Mouse (Mus musculus): ENCODE measurements around the gene Pramef20.

DNA sequence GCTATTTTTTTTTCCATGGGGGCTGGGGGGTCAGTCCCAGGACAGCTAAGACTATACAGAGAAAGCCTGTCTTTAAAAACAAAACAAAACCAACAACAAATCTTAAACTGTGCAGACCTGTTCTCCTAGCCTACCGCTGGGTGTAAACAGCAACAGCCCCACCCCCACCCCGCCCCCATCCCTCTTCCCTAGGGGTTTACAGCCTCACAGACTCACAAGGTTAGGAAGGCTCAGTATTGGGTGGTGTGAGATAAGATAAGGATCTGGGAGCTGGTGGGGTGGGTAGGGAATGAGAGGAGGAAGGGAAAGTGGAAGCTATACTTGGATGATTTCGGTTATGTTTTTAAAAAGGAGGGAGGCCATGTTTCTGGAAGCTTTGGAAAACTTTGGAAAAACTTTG, 18.6 kb upstream of the Pramef20 start:
- TF ChIP-seq CTCF (IDR thresholded peaks at IDR 0.05; ENCODE audit: borderline replicate concordance, extremely low read depth, insufficient read depth, insufficient read length) (no peak), POLR2A (IDR thresholded peaks at IDR 0.05; ENCODE audit: borderline replicate concordance, extremely low read depth, insufficient read depth, insufficient read length, poor library complexity, severe bottlenecking) (no peak)

Measured in brain, embryonic 14.5 days (tissue).